Mouse (Mus musculus) thymus, postnatal 25 days (tissue): ENCODE data around the gene Psmd8.
"Not testable (repeated sequence)": the region's sequence is repeated elsewhere in the genome, so short reads cannot be mapped to it uniquely, and the experiment has no call there.

Experiments used
- DNase-seq: peaks from one replicate; pipeline ENCODE4 v3.0.0; 2022

Gene Psmd8

GRCm38 (mm10) chr7:29170066-29170754 is 10.3 kb downstream of the Psmd8 start, which contains the start of the genes Ggn and Spred3:
Gene Ggn, plus strand, starts transcription at chr7:29170210.
Gene Spred3, minus strand, starts transcription at chr7:29170411.
- no peak for DNase-seq

- peak; percentile 25 for DNase-seq
These were observed 11.1 kb downstream of the Psmd8 start for GRCm38 (mm10) chr7:29169231-29170065.

DNA sequence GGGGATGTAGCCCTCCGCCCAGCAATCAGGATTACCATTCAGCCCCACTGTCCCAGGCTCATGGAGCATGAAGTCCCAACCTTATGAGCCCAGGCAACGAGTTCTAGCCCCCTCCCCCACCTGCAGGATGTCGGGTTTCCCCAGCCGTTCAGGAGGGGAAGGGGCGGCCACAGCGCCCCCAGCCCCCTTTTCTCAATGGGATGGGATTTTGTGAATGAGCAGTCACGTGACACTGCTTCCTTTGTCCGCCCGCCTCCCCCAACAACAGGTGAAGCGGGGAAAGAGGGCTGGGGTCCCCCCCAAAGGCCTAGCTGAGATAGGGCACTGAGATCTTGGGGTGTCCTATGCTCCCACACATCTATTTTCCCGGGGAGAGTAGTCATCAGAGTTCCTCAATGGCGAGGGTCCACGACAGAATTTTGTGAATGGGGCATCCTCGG is 11.7 kb downstream of the Psmd8 start:
- DNase-seq, result no peak

DNA sequence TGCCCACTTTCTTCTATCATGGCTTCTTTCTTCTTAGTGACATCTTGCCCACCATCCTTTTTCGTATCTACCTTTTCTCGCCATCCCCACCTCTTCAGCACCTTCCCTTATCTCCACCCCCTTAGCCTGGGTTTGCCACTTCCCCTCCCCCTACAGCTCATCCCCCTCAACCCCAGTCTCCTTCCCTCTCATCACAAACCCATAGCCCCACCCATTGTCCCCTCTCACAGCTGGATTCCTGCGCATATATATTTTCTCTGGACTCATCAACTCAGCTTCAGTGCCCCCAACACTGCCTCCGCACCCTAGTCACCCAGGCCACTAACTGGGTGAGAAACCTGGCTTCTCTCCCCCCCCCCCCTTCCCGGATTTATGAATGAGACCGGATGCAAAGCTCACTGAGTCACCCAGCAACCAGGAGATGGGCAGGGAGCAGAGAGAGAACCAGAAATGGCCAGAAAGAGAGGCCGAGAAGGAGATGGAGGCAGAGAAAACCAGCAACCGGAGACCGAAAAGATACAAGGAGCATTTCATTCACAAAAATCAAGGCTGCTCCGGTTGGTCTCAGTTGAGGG is 12.3 kb downstream of the Psmd8 start:
- no peak for DNase-seq

DNA sequence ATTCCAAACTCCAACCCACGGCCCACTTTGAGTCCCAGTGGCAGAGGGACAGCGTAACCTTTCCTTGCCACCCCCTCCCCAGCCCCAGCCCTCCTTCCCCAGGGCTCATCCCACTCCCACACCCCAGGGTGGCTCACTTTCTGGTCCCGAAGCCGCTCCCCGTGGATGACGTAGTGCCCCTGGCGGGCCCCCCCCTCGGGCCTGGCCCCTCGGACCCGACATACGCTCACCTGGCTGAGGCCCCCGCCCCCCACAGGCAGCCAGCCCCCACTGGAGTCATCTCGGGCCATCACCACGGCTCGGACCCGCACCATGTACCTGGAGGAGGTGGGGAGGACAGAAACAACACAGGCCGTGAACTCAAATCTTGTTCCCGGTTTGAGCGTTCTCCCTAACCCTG is 12.8 kb downstream of the Psmd8 start:
- DNase-seq, result no peak

- DNase-seq, result peak; percentile 49
These were observed 17.6 kb downstream of the Psmd8 start for GRCm38 (mm10) chr7:29162750-29163525.

DNA sequence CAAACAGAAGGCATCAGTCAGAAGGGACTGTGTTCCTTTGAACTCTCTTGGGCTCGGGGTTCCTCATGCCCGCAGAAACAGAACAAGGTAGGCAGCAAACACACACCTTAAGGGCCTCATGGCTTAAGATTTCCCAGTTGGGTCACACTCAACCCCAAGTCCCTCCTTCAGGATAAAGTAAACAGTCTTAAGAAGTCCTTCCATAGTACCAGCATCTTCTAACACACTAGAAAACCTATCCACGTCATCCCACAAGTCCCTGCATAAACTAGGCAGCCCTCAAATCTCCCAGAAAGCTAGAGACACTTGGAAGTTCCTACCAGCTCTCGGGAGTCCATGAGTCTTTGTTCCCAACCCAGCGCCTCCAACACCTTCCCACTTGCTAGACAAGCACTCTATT is 18.2 kb downstream of the Psmd8 start:
- DNase-seq, result no peak

- no peak for DNase-seq
These were observed 22.2 kb downstream of the Psmd8 start for GRCm38 (mm10) chr7:29158264-29158663.

DNA sequence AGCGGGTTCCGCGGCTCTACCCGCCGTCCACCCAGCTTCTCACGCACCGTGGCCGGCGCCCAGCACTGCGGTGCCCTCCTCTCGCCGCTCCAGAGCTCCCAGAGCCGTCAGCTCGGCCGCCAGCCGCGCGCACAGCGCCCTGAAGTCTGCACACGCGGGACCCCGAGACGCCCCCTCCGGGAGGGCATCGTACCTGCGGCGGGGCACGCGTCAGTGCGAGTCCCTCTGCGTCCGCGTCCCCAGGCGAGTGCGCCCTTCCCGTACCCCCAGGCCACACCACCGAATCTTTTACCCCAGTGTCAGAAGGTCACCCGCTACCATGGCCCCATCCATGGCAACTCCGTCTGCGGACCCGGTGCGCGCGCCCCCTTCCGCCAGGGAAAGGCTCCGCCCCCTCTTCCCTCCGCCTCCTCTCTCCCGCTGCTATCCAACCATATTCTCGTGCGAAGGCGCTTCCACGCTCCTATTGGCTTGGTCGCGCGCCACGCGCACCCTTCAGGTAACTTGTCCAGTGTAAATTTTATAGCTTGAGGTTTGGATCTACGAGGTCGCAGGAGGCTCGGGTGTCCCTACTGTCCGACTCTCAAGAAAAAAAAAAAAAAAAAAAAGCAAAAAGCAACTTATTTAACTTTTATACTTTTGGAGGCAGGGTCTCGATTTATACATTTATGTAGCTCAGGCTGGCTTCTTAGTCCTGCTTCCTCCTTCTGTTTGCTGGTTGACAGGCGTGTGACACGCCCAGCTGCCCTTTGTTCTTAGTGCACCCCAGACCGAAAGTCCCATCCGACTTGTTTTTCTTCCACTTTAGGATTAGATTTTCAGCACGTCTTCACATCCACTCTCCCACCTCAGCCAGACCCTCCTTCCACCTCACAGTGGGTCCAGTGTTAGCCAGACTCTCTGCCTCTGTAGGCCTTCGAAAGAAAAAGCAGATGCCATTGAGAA is 24.4 kb downstream of the Psmd8 start, which contains the start of gene Fam98c:
Gene Fam98c, minus strand, starts transcription at position 397 of the 945 bp plus-strand sequence.
- DNase-seq, result peak; percentile 88

DNA sequence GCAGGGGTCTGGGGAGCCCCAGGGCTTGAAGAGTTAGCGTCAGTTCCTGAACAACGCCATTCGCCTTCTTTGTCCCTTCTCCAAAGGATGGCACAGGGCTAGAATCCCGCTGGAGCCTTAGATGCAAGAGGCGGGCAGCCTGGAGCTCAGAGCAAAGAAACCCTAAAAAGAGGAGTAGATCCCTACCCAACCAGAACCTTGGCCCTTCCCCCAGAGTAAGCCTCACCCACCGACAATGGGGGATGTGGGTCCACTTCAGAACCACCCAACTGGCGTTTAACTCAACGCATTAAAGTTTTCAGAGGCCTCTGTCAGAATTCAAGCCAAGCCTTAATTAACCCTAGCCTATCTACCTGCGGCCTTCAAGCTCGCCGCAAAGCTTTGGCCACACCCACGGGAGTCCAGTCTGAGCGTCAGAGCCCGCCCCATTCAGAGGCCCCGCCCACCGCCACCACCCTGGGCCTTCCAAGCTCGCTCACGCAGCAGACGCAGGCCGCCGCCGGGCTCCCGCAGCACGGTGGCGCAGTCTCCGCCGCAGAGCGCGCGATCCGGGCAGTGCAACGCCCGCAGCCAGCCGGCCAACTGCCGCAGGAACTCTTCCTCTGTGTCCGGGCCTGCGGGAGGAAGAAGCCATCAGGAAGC is 25.2 kb downstream of the Psmd8 start:
- DNase-seq, result peak; percentile 84

DNA sequence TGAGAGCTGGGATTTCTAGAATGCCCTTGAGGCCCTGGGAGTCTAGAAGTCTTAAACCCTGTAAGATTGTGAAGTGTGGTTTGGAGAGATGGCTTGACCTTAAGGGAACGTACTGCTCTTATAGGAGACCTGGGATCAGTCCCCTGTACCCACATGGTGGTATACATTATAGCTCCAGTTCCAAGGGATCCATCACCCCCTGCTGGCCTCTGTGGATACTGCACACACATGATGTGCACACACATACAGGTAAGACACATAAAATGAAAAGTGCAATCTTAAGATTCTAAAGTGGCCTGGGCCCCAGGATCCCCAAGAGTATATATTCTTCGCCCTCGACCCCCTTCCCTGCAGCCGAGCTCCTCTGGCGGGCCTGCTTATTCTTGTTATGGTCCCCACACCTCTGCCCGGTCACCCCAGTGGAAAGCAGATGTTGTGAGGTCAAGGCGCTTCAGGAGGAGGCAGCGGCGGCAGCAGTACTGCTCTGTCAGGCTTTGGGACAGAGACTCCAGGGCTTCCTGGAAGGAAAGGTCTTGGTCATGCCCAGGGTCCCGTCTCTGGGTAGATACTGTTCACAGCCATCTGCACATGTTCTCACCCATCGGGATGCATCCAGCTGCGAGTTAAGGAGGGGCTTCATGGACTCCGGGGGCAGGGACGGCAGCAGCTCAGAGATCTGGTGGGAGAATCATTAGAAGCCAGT is 26.3 kb downstream of the Psmd8 start:
- DNase-seq, result no peak

- DNase-seq, result no peak
These were observed 29.0 kb downstream of the Psmd8 start for GRCm38 (mm10) chr7:29151486-29151885.

DNA sequence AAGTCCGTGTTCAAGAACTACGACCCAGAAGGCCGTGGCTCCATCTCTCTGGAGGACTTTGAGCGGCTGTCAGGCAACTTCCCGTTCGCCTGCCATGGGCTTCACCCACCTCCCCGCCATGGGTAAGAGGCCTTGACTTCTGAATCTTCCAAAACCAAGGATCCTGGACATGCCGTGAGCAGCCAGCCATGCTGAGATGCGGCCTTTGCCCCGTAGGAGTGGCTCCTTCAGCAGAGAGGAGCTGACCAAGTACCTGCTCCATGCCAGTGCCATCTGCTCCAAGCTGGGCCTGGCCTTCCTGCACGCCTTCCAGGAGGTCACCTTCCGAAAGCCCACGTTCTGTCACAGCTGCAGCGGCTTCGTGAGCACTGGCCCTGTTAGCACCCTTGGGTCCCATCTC is 31.7 kb downstream of the Psmd8 start:
- DNase-seq, result no peak

DNA sequence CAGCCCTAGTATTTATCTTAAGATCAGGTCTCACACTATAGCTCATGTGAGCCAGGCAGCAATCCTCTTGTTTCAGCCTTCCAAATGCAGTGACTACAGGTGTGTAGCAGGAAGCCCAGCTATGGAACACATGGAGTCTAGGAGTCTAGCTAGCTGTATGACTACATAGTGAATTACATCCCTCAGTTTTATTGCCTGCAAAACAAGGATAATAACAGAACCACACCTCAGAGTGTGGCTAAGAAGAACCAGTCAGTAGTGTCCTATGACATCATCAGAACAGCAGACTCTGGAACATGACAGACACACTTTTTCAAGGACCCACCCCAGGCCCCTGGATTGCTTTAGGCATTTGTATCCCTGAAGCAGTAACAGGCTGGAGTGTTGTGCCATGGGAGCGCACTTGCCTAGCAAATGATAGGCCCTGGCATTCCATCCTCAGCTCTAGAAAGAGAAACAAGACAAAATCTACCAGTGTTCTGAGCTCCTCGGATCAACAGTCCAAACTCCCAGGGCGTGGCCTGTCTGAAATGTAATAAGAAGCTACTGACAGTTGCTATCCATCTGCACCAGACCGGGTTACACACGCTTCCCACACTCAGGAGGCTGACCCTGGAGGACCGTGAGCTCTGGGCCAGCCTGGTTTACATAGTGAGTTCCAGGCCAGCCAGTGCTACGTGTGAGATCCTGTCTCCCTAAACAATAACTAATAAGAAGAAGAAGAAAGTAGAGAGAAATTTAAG is 33.7 kb downstream of the Psmd8 start:
- no peak for DNase-seq

- no peak for DNase-seq
These were observed 36.5 kb downstream of the Psmd8 start for GRCm38 (mm10) chr7:29144006-29144405.

DNA sequence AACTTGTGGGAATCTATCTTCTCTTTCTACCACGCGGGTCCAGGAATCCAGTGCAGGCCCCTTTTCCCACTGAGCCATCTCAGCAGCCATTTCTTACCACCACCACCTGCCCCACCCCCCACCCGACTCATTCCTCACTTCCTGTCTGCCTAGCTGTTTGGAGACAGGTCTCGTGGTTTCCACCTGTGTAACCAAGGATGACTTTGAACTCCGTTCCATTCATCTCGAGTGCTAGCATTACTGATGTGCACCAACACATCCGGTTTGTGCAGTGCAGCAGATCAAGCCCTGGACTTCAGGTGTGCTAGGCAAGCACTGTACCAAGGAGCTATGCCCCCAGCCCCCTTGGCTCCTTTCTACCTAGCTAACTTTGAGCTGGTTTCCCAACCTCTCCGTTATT is 39.1 kb downstream of the Psmd8 start:
- peak; percentile 62 for DNase-seq

DNA sequence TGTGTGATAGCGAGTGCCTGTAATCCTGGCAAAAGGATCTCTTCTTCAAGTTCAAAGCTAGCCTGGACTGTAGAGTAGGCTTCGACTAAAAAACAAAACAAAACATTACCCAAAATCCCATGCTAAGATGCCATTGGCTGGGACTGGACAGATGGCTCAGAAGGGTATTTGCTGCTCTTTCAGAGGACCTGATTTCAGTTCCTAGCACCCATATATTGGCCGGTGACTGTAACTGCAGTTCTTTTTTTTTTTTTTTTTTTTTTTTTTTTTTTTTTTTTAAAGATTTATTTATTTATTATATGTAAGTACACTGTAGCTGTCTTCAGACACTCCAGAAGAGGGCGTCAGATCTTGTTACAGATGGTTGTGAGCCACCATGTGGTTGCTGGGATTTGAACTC is 41.3 kb downstream of the Psmd8 start:
- DNase-seq, result not testable (repeated sequence)

- DNase-seq, result no peak
These were observed 43.1 kb downstream of the Psmd8 start for GRCm38 (mm10) chr7:29137429-29137828.

- DNase-seq, result peak; percentile 91
These were observed 45.7 kb downstream of the Psmd8 start, which contains the start of gene Rasgrp4 for GRCm38 (mm10) chr7:29134693-29135386. Gene Rasgrp4, plus strand, starts transcription at chr7:29134851.
